Mouse (Mus musculus) kidney, embryonic 14.5 days (tissue): ENCODE results near the gene Cfb. TPM values are rescaled to one million over a fixed set of nuclear protein-coding genes. Genes with fewer than 3 reads are reported as not detected.

Experiments
- ATAC-seq: fragments of 200-750 bp; cut with Nextera tagmentation; 2 replicates; pipeline ENCODE4 v1.8.0; 2017; ENCODE audit warnings: moderate number of reproducible peaks, mild to moderate bottlenecking, moderate TSS enrichment, moderate library complexity; ENCODE audit not compliant: low FRiP score, low TSS enrichment
- H3K27ac ChIP-seq: fragments of 300-500 bp; sonication (generic); 2 replicates; pipeline ENCODE4 v1.5.1; 2014; ENCODE audit warnings: low read depth, mild to moderate bottlenecking, low read length, moderate library complexity, mixed read lengths
- H3K27me3 ChIP-seq: fragments of 300-500 bp; sonication (generic); 2 replicates; pipeline ENCODE4 v1.6.1; 2014; ENCODE audit warnings: mild to moderate bottlenecking, low read length; ENCODE audit not compliant: control insufficient read depth, insufficient read depth
- H3K36me3 ChIP-seq: fragments of 300-500 bp; sonication (generic); 2 replicates; pipeline ENCODE4 v1.6.1; 2014; ENCODE audit warnings: low read length, mixed read lengths; ENCODE audit not compliant: control insufficient read depth, insufficient read depth
- H3K4me1 ChIP-seq: fragments of 300-500 bp; sonication (generic); 2 replicates; pipeline ENCODE4 v1.6.1; 2014; ENCODE audit warnings: low read length, mixed read lengths; ENCODE audit not compliant: control insufficient read depth, insufficient read depth
- H3K4me2 ChIP-seq: fragments of 300-500 bp; sonication (generic); replicated peaks from 2 replicates; pipeline ENCODE4 v1.6.1; 2014; ENCODE audit warnings: low read depth, mild to moderate bottlenecking, low read length
- H3K4me3 ChIP-seq: fragments of 300-500 bp; sonication (generic); 2 replicates; pipeline ENCODE4 v1.5.1; 2014; ENCODE audit warnings: mild to moderate bottlenecking, low read length
- H3K9ac ChIP-seq: fragments of 300-500 bp; sonication (generic); 2 replicates; pipeline ENCODE4 v1.6.1; 2014; ENCODE audit warnings: low read depth, mild to moderate bottlenecking, low read length, moderate library complexity
- H3K9me3 ChIP-seq: fragments of 300-500 bp; sonication (generic); 2 replicates; pipeline ENCODE4 v1.6.1; 2016; ENCODE audit warnings: low read length; ENCODE audit not compliant: control insufficient read depth
- WGBS: fragments of 180-500 bp; shearing (Covaris S2); extraction: QIAGEN DNeasy Blood & Tissue Kit; methylation state at CpG from one replicate; pipeline ENCODE4 v1.1.7; 2014; 5-methylcytosine and 5-hydroxymethylcytosine counted together
- polyA plus RNA-seq: library from polyadenylated mRNA; unstranded; fragments of >200 nt; fragmentation: Nextera tagmentation; extraction: Ambion mirVana; gene quantifications from 2 replicates; pipeline ENCODE4 v1.2.1, GENCODE M21; 2014

Cfb gene
- polyA plus RNA-seq, 1 experiment from 2014 or later, result 5.4 TPM

GRCm38 (mm10) chr17:34890074-34890743 lies 27.9 kb upstream of the Cfb start:
- no peaks in the 10 kb centered on the region for H3K9me3 ChIP-seq
- no peak overlapping the region for H3K4me3 ChIP-seq
- H3K27me3 ChIP-seq, result no peaks in the 10 kb centered on the region
- no peaks in the 10 kb centered on the region for H3K4me1 ChIP-seq
- WGBS, result 80% methylated on average over 12 of the region's 12 CpGs
- no peaks in the 10 kb centered on the region for H3K36me3 ChIP-seq
- no peak overlapping the region for H3K27ac ChIP-seq
- no peak for ATAC-seq
- H3K4me2 ChIP-seq, result no peak overlapping the region
- H3K9ac ChIP-seq, result no peak overlapping the region

- H3K27me3 ChIP-seq, result no peaks in the 10 kb centered on the region
- 88% methylated on average over 5 of the region's 5 CpGs for WGBS
Measured at GRCm38 (mm10) chr17:34887942-34888341, 25.6 kb upstream of the Cfb start.

GRCm38 (mm10) chr17:34885615-34886014 lies 23.3 kb upstream of the Cfb start:
- 81% methylated on average over 3 of the region's 3 CpGs for WGBS
- H3K27ac ChIP-seq, result no peak overlapping the region
- ATAC-seq, result no peak
- no peak overlapping the region for H3K4me3 ChIP-seq
- H3K36me3 ChIP-seq, result no peaks in the 10 kb centered on the region
- no peaks in the 10 kb centered on the region for H3K9me3 ChIP-seq
- H3K27me3 ChIP-seq, result peaks cover 3% of the 10 kb centered on the region; the same call in 1 of the 2 replicates
- no peak overlapping the region for H3K4me2 ChIP-seq
- no peak overlapping the region for H3K9ac ChIP-seq
- H3K4me1 ChIP-seq, result no peaks in the 10 kb centered on the region

More at GRCm38 (mm10) chr17:34887942-34888341, 25.6 kb upstream of the Cfb start:
- H3K36me3 ChIP-seq, result no peaks in the 10 kb centered on the region
- H3K9ac ChIP-seq, result no peak overlapping the region
- H3K4me3 ChIP-seq, result no peak overlapping the region
- no peak overlapping the region for H3K4me2 ChIP-seq
- ATAC-seq, result no peak
- no peaks in the 10 kb centered on the region for H3K4me1 ChIP-seq
- no peaks in the 10 kb centered on the region for H3K9me3 ChIP-seq
- no peak overlapping the region for H3K27ac ChIP-seq

GRCm38 (mm10) chr17:34884704-34885103 lies 22.4 kb upstream of the Cfb start:
- ATAC-seq, result no peak
- H3K36me3 ChIP-seq, result no peaks in the 10 kb centered on the region
- no peaks in the 10 kb centered on the region for H3K4me1 ChIP-seq
- H3K9ac ChIP-seq, result no peak overlapping the region
- no peak overlapping the region for H3K4me2 ChIP-seq
- H3K27me3 ChIP-seq, result peaks cover 3% of the 10 kb centered on the region; the same call in 1 of the 2 replicates
- no peak overlapping the region for H3K27ac ChIP-seq
- H3K4me3 ChIP-seq, result no peak overlapping the region
- no peaks in the 10 kb centered on the region for H3K9me3 ChIP-seq
- WGBS, result 85% methylated on average over 6 of the region's 6 CpGs

GRCm38 (mm10) chr17:34883332-34883731 lies 21.0 kb upstream of the Cfb start:
- Histone ChIP-seq H3K36me3 (no peaks in the 10 kb centered on the region), H3K27me3 (peaks cover 3% of the 10 kb centered on the region; the same call in 1 of the 2 replicates), H3K4me1 (no peaks in the 10 kb centered on the region), H3K9ac (no peak overlapping the region), H3K4me3 (no peak overlapping the region), H3K27ac (no peak overlapping the region), H3K4me2 (no peak overlapping the region), H3K9me3 (no peaks in the 10 kb centered on the region)
- ATAC-seq, result no peak
- 70% methylated on average over 3 of the region's 3 CpGs for WGBS

GRCm38 (mm10) chr17:34881683-34882310 lies 19.5 kb upstream of the Cfb start, which contains the start of gene Gm20547:
Gene Gm20547, minus strand, starts transcription at chr17:34882042.
- no peak for ATAC-seq
- Histone ChIP-seq H3K27ac (no peak within 1 kb of the TSS), H3K4me1 (no peaks in the 10 kb centered on the region), H3K27me3 (peaks cover 3% of the 10 kb centered on the region; the same call in 1 of the 2 replicates), H3K9me3 (no peaks in the 10 kb centered on the region), H3K4me3 (no peak within 1 kb of the TSS; the same call in 1 of the 2 replicates), H3K9ac (no peak within 1 kb of the TSS), H3K36me3 (no peaks in the 10 kb centered on the region), H3K4me2 (peak within 1 kb of the TSS; percentile 17; the same call in 1 of the 2 replicates)
- WGBS, result 13% methylated on average over 15 of the region's 15 CpGs

- H3K4me3 ChIP-seq, result no peak overlapping the region
- no peak overlapping the region for H3K9ac ChIP-seq
- no peak overlapping the region for H3K27ac ChIP-seq
- H3K36me3 ChIP-seq, result no peaks in the 10 kb centered on the region
- H3K4me1 ChIP-seq, result no peaks in the 10 kb centered on the region
- H3K9me3 ChIP-seq, result no peaks in the 10 kb centered on the region
- H3K4me2 ChIP-seq, result no peak overlapping the region
- no peak for ATAC-seq
- peaks cover 3% of the 10 kb centered on the region; the same call in 1 of the 2 replicates for H3K27me3 ChIP-seq
Measured at GRCm38 (mm10) chr17:34881166-34881565, 18.8 kb upstream of the Cfb start.

- Histone ChIP-seq H3K4me3 (no peak within 1 kb of the TSS), H3K27ac (no peak within 1 kb of the TSS), H3K9ac (0 out of 2 replicates have a peak within 1 kb of the TSS, but pooled peaks have one; percentile 7), H3K27me3 (peaks cover 3% of the 10 kb centered on the region; the same call in 1 of the 2 replicates), H3K9me3 (no peaks in the 10 kb centered on the region), H3K4me2 (no peak within 1 kb of the TSS), H3K4me1 (no peaks in the 10 kb centered on the region), H3K36me3 (no peaks in the 10 kb centered on the region)
- WGBS, result 61% methylated on average over 11 of the region's 11 CpGs
- no peak for ATAC-seq
Measured at GRCm38 (mm10) chr17:34879336-34879879, 17.1 kb upstream of the Cfb start, which contains the start of gene Zbtb12. Gene Zbtb12, plus strand, starts transcription at chr17:34879483.

GRCm38 (mm10) chr17:34874321-34874720 lies 12.0 kb upstream of the Cfb start:
- Histone ChIP-seq H3K27ac (no peak overlapping the region), H3K27me3 (no peaks in the 10 kb centered on the region), H3K9me3 (no peaks in the 10 kb centered on the region), H3K4me2 (no peak overlapping the region), H3K4me1 (no peaks in the 10 kb centered on the region), H3K4me3 (no peak overlapping the region), H3K9ac (no peak overlapping the region), H3K36me3 (no peaks in the 10 kb centered on the region)
- no peak for ATAC-seq
- WGBS, result 88% methylated on average over 6 of the region's 6 CpGs
